Mouse (Mus musculus): ENCODE data around the gene Klhdc1. TPM values are rescaled to one million over a fixed set of nuclear protein-coding genes. Genes with fewer than 3 reads are reported as not detected.

Klhdc1 gene
- total and polyA plus RNA-seq, 3 experiments: 6.4 to 8.2 (median 7.2) TPM

GRCm38 (mm10) chr12:69214393-69214792 lies 26.6 kb upstream of the Klhdc1 start:
- peak; percentile 70 for DNase-seq (ENCODE audit: extremely low read depth)

DNA sequence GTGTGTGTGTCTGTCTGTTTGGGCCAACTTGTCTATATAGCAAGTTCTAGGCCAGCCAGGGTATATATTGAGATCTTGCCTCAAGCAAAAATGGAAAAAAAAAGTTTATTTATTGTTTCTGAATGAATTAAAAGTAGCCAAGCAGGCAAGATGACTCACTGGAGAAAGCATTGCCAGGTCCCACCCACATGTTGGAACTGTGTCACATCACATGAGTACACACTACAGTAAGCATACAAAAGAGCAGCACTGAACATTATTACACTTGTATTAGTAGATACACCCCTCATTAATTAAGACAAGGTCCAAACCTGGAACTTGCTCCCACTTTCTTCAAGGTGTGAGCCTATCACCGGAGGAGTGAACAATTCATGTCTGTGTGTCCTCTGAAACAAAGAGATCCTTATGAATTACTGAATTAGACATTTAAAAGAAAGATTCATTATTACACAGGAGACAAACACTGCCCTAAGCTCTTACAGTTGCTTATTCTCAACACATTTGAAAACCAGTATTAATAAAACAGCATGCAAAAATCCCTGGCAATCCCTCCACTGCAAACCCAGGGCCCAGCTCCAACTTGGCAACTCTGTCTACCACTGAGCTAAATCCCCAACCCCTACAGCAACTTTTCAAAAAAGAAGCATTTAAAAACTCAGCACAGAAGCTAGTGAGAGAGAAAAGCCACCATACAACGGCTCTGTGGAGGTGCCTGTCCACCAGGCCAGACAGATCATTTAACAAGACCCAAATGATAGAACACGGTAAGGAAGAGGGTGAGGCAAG lies 25.8 kb upstream of the Klhdc1 start:
- H3K4me3 ChIP-seq (replicated peaks in 1 of 3; ENCODE audit: low read depth in 2 of 3, low read length in 2 of 3, poor library complexity in 1 of 3): no peak overlapping the region
- no peak for DNase-seq (ENCODE audit: extremely low read depth)
- no peaks in the 10 kb centered on the region for H3K27me3 ChIP-seq (replicated peaks)
- peaks cover 4 to 79% of the 10 kb centered on the region in 2 experiments; a peak in 2 of 4 replicates for H3K4me1 ChIP-seq (ENCODE audit: control insufficient read depth in 1 of 2, insufficient read depth in 2 of 2)
- TF ChIP-seq MXI1 (IDR thresholded peaks at IDR 0.05; ENCODE audit: low read depth, low read length) (no peak), BHLHE40 (IDR thresholded peaks at IDR 0.05; ENCODE audit: low read depth, low read length) (no peak), SIN3A (IDR thresholded peaks at IDR 0.05; ENCODE audit: low read length) (no peak), ELF1 (IDR thresholded peaks at IDR 0.05; ENCODE audit: low read depth, low read length) (no peak), CHD2 (IDR thresholded peaks at IDR 0.05; ENCODE audit: low read length) (no peak), NELFE (IDR thresholded peaks at IDR 0.05; ENCODE audit: low read depth, low read length) (no peak), GABPA (IDR thresholded peaks at IDR 0.05; ENCODE audit: insufficient replicate concordance, low read depth, low read length) (no peak), MAZ (IDR thresholded peaks at IDR 0.05; ENCODE audit: low read depth, low read length) (no peak), USF1 (IDR thresholded peaks at IDR 0.05; ENCODE audit: low read depth, low read length) (no peak), MAX (IDR thresholded peaks at IDR 0.05; ENCODE audit: low read length) (no peak), JUND (conservative IDR thresholded peaks at IDR 0.05; ENCODE audit: low read depth, low read length) (no peak), TCF12 (IDR thresholded peaks at IDR 0.05; ENCODE audit: low read depth, low read length) (no peak), SMC3 (IDR thresholded peaks at IDR 0.05; ENCODE audit: low read depth, low read length) (no peak), USF2 (conservative IDR thresholded peaks at IDR 0.05; ENCODE audit: low read depth, low read length) (no peak), ZKSCAN1 (IDR thresholded peaks at IDR 0.05; ENCODE audit: borderline replicate concordance, low read depth, low read length) (no peak)
- H3K79me2 ChIP-seq (replicated peaks; ENCODE audit: control insufficient read depth, extremely low read depth, insufficient read depth, poor library complexity, severe bottlenecking): no peaks in the 10 kb centered on the region
- no peaks in the 10 kb centered on the region for H3K9me3 ChIP-seq (replicated peaks; ENCODE audit: low read length)
- H3K27ac ChIP-seq (ENCODE audit: insufficient read depth, low read depth): peak overlapping the region; percentile 69
- no peak overlapping the region for H3K4me2 ChIP-seq (ENCODE audit: insufficient read depth, low read depth, poor library complexity, severe bottlenecking)
- peaks cover 35 to 67% of the 10 kb centered on the region in 2 experiments for H3K36me3 ChIP-seq (replicated peaks in 1 of 2; ENCODE audit: control insufficient read depth in 1 of 2, insufficient read depth in 1 of 2, low read length in 1 of 2)
- in situ Hi-C loops (cut with MboI; ENCODE audit: low pct_ligation_motif_present, low pct_unique_long_range_greater_than_20kb, low sequenced_read_pairs): loop anchor here (25.0 kb wide), 2 partner anchors 372 to 472 kb away; partner anchors contain the start of genes Sos2 and Vcpkmt
- H3K9ac ChIP-seq (ENCODE audit: insufficient read depth, low read depth): no peak overlapping the region
- dilution Hi-C loops (cut with MboI; ENCODE audit: extremely low pct_ligation_motif_present, extremely low pct_unique_long_range_greater_than_20kb, low sequenced_read_pairs): no loop called here

More at GRCm38 (mm10) chr12:69214393-69214792, 26.6 kb upstream of the Klhdc1 start:
- Histone ChIP-seq H3K9ac (ENCODE audit: insufficient read depth, low read depth) (no peak overlapping the region), H3K27ac (ENCODE audit: insufficient read depth, low read depth) (peak overlapping the region; percentile 10), H3K79me2 (replicated peaks; ENCODE audit: control insufficient read depth, extremely low read depth, insufficient read depth, poor library complexity, severe bottlenecking) (no peaks in the 10 kb centered on the region), H3K36me3 (replicated peaks in 1 of 2; ENCODE audit: control insufficient read depth in 1 of 2, insufficient read depth in 1 of 2, low read length in 1 of 2) (peaks cover 36 to 69% of the 10 kb centered on the region in 2 experiments), H3K9me3 (replicated peaks; ENCODE audit: low read length) (no peaks in the 10 kb centered on the region), H3K4me3 (replicated peaks in 1 of 3; ENCODE audit: low read depth in 2 of 3, low read length in 2 of 3, poor library complexity in 1 of 3) (no peak overlapping the region), H3K4me2 (ENCODE audit: insufficient read depth, low read depth, poor library complexity, severe bottlenecking) (no peak overlapping the region), H3K4me1 (ENCODE audit: control insufficient read depth in 1 of 2, insufficient read depth in 2 of 2) (peaks cover 4 to 71% of the 10 kb centered on the region in 2 experiments; a peak in 2 of 4 replicates), H3K27me3 (replicated peaks) (no peaks in the 10 kb centered on the region)
- dilution Hi-C loops (cut with MboI; ENCODE audit: extremely low pct_ligation_motif_present, extremely low pct_unique_long_range_greater_than_20kb, low sequenced_read_pairs): no loop called here
- in situ Hi-C loops (cut with MboI; ENCODE audit: low pct_ligation_motif_present, low pct_unique_long_range_greater_than_20kb, low sequenced_read_pairs): loop anchor here (25.0 kb wide), 2 partner anchors 373 to 473 kb away; partner anchors contain the start of genes Sos2 and Vcpkmt
- TF ChIP-seq TCF12 (IDR thresholded peaks at IDR 0.05; ENCODE audit: low read depth, low read length): peak; percentile 41; the same call in 1 of the 2 replicates
- 0 out of 2 replicates have a peak, but pooled peaks have one; percentile 26 for TF ChIP-seq EP300 (IDR thresholded peaks at IDR 0.05; ENCODE audit: low read length)
- 0 out of 2 replicates have a peak, but pooled peaks have one; percentile 22 for TF ChIP-seq BHLHE40 (IDR thresholded peaks at IDR 0.05; ENCODE audit: low read depth, low read length)
- no peak for TF ChIP-seq ZMIZ1 (IDR thresholded peaks at IDR 0.05; ENCODE audit: low read depth, low read length)
- no peak for TF ChIP-seq ZKSCAN1 (IDR thresholded peaks at IDR 0.05; ENCODE audit: borderline replicate concordance, low read depth, low read length)
- no peak for TF ChIP-seq NELFE (IDR thresholded peaks at IDR 0.05; ENCODE audit: low read depth, low read length)
- no peak for TF ChIP-seq POLR2AphosphoS2 (IDR thresholded peaks at IDR 0.05; ENCODE audit: low read depth, low read length)
- TF ChIP-seq RCOR1 (conservative IDR thresholded peaks at IDR 0.05; ENCODE audit: low read depth, low read length): no peak
- no peak for TF ChIP-seq HCFC1 (IDR thresholded peaks at IDR 0.05; ENCODE audit: low read depth, low read length)
- no peak for TF ChIP-seq POLR2A (IDR thresholded peaks at IDR 0.05; ENCODE audit: low read depth, low read length)
- TF ChIP-seq GABPA (IDR thresholded peaks at IDR 0.05; ENCODE audit: insufficient replicate concordance, low read depth, low read length): no peak
- TF ChIP-seq ETS1 (conservative IDR thresholded peaks at IDR 0.05; ENCODE audit: low read depth, low read length): peak; percentile 60
- TF ChIP-seq JUND (conservative IDR thresholded peaks at IDR 0.05; ENCODE audit: low read depth, low read length): no peak
- TF ChIP-seq MYC (IDR thresholded peaks at IDR 0.05; ENCODE audit: low read depth, low read length): no peak
- no peak for TF ChIP-seq MXI1 (IDR thresholded peaks at IDR 0.05; ENCODE audit: low read depth, low read length)
- 0 out of 2 replicates have a peak, but pooled peaks have one; percentile 36 for TF ChIP-seq ZNF384 (IDR thresholded peaks at IDR 0.05; ENCODE audit: low read depth, low read length)
- TF ChIP-seq USF2 (conservative IDR thresholded peaks at IDR 0.05; ENCODE audit: low read depth, low read length): no peak
- TF ChIP-seq ELF1 (IDR thresholded peaks at IDR 0.05; ENCODE audit: low read depth, low read length): no peak
- no peak for TF ChIP-seq RAD21 (IDR thresholded peaks at IDR 0.05; ENCODE audit: low read depth, low read length)
- TF ChIP-seq SIN3A (IDR thresholded peaks at IDR 0.05; ENCODE audit: low read length): no peak
- 0 out of 2 replicates have a peak, but pooled peaks have one; percentile 31 for TF ChIP-seq IRF4 (IDR thresholded peaks at IDR 0.05; ENCODE audit: low read depth, low read length)
- TF ChIP-seq UBTF (IDR thresholded peaks at IDR 0.05; ENCODE audit: low read depth, low read length): no peak
- TF ChIP-seq KAT2A (IDR thresholded peaks at IDR 0.05; ENCODE audit: insufficient replicate concordance, low read length): no peak
- TF ChIP-seq TBP (conservative IDR thresholded peaks at IDR 0.05; ENCODE audit: low read depth, low read length): no peak
- TF ChIP-seq MEF2A (IDR thresholded peaks at IDR 0.05; ENCODE audit: borderline replicate concordance, low read depth, low read length): peak; percentile 34; the same call in 1 of the 2 replicates
- TF ChIP-seq USF1 (IDR thresholded peaks at IDR 0.05; ENCODE audit: low read depth, low read length): no peak
